Mouse (Mus musculus): ENCODE results near the gene Mecr. TPM values are rescaled to one million over a fixed set of nuclear protein-coding genes. Genes with fewer than 3 reads are reported as not detected.
A peak's percentile ranks its signal among the peaks of the same experiment; 100 is the strongest.

Gene Mecr
- polyA plus RNA-seq, 1 experiment = 47.2 TPM

- 55% methylated on average over 7 of the region's 7 CpGs for WGBS
Observed at GRCm38 (mm10) chr4:131881306-131881705, 38.0 kb downstream of the Mecr start.

GRCm38 (mm10) chr4:131883571-131883970 is 40.3 kb downstream of the Mecr start:
- DNase-seq (ENCODE audit: low read depth, low spot score) = no peak
- WGBS = 52% methylated on average over 6 of the region's 6 CpGs

More at GRCm38 (mm10) chr4:131881306-131881705, 38.0 kb downstream of the Mecr start:
- DNase-seq (ENCODE audit: low read depth, low spot score) = no peak

GRCm38 (mm10) chr4:131885376-131885775 is 42.1 kb downstream of the Mecr start:
- WGBS = 60% methylated on average over 6 of the region's 6 CpGs
- DNase-seq (ENCODE audit: low read depth, low spot score) = no peak

GRCm38 (mm10) chr4:131888564-131888963 is 45.3 kb downstream of the Mecr start:
- WGBS = 66% methylated on average over 1 of the region's 1 CpGs
- no peak for DNase-seq (ENCODE audit: low read depth, low spot score)

- 66% methylated on average over 3 of the region's 3 CpGs for WGBS
Observed at GRCm38 (mm10) chr4:131890692-131891091, 47.4 kb downstream of the Mecr start.

GRCm38 (mm10) chr4:131897109-131897508 is 53.8 kb downstream of the Mecr start:
- WGBS = 89% methylated on average over 5 of the region's 5 CpGs
- no peak for DNase-seq (ENCODE audit: low read depth, low spot score)

More at GRCm38 (mm10) chr4:131890692-131891091, 47.4 kb downstream of the Mecr start:
- no peak for DNase-seq (ENCODE audit: low read depth, low spot score)

- 45% methylated on average over 8 of the region's 8 CpGs for WGBS
- peak; percentile 79 for DNase-seq (ENCODE audit: low read depth, low spot score)
Observed at GRCm38 (mm10) chr4:131897787-131898186, 54.5 kb downstream of the Mecr start.

- 80% methylated on average over 12 of the region's 12 CpGs for WGBS
- no peak for DNase-seq (ENCODE audit: low read depth, low spot score)
Observed at GRCm38 (mm10) chr4:131898503-131899179, 55.4 kb downstream of the Mecr start.

- 63% methylated on average over 6 of the region's 6 CpGs for WGBS
- DNase-seq (ENCODE audit: low read depth, low spot score) = no peak
Observed at GRCm38 (mm10) chr4:131899180-131899554, 55.9 kb downstream of the Mecr start.

- no peak for DNase-seq (ENCODE audit: low read depth, low spot score)
Observed at GRCm38 (mm10) chr4:131901090-131901489, 57.8 kb downstream of the Mecr start.

GRCm38 (mm10) chr4:131904478-131904877 is 61.2 kb downstream of the Mecr start:
- WGBS = 52% methylated on average over 8 of the region's 8 CpGs
- no peak for DNase-seq (ENCODE audit: low read depth, low spot score)

More at GRCm38 (mm10) chr4:131901090-131901489, 57.8 kb downstream of the Mecr start:
- WGBS = 92% methylated on average over 15 of the region's 15 CpGs

- WGBS = 19% methylated on average over 6 of the region's 6 CpGs
- DNase-seq (ENCODE audit: low read depth, low spot score) = peak; percentile 65
Observed at GRCm38 (mm10) chr4:131906423-131906822, 63.2 kb downstream of the Mecr start.

GRCm38 (mm10) chr4:131907912-131908311 is 64.6 kb downstream of the Mecr start:
- DNase-seq (ENCODE audit: low read depth, low spot score) = no peak
- WGBS = 94% methylated on average over 3 of the region's 3 CpGs

- no peak for DNase-seq (ENCODE audit: low read depth, low spot score)
- 3% methylated on average over 18 of the region's 21 CpGs for WGBS
Observed at GRCm38 (mm10) chr4:131910237-131910994, 67.1 kb downstream of the Mecr start.

- WGBS = 54% methylated on average over 5 of the region's 5 CpGs
- DNase-seq (ENCODE audit: low read depth, low spot score) = no peak
Observed at GRCm38 (mm10) chr4:131911521-131911920, 68.3 kb downstream of the Mecr start.

GRCm38 (mm10) chr4:131913526-131913925 is 70.3 kb downstream of the Mecr start:
- 64% methylated on average over 10 of the region's 10 CpGs for WGBS
- DNase-seq (ENCODE audit: low read depth, low spot score) = no peak

- no peak for DNase-seq (ENCODE audit: low read depth, low spot score)
- 68% methylated on average over 9 of the region's 9 CpGs for WGBS
Observed at GRCm38 (mm10) chr4:131914046-131914643, 70.9 kb downstream of the Mecr start.

- DNase-seq (ENCODE audit: low read depth, low spot score) = no peak
- WGBS = 7% methylated on average over 31 of the region's 31 CpGs
Observed at GRCm38 (mm10) chr4:131914891-131915469, 71.7 kb downstream of the Mecr start.

GRCm38 (mm10) chr4:131915821-131916328 is 72.6 kb downstream of the Mecr start:
- WGBS = 64% methylated on average over 13 of the region's 13 CpGs
- DNase-seq (ENCODE audit: low read depth, low spot score) = no peak

GRCm38 (mm10) chr4:131916425-131916824 is 73.2 kb downstream of the Mecr start:
- WGBS = 11% methylated on average over 15 of the region's 15 CpGs
- DNase-seq (ENCODE audit: low read depth, low spot score) = no peak
